Mouse (Mus musculus): Measurements from ENCODE around the gene Serpinh1.

DNA sequence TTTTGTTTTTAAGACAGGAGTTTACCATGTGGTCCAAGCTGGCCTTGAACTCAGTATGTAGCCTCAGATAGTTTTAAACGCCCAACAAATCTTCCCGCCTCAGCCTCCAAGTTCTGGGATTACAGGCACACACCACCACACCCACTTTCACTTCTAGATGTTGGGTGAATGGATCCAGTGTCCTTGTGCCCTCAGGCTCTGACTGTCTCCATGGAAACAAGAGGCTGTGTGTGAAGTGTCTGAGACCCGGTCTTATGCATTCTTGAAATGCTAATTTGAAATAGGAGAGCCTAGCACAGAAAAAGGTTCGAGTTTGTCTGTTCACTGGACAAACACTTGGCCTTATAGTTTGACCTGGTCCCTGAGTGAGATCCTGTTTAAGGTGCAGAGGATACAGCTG, 24.2 kb downstream of the Serpinh1 start:
- TF ChIP-seq CTCF (IDR thresholded peaks at IDR 0.05; ENCODE audit: low read depth, low read length), result no peak
- TF ChIP-seq POLR2A (IDR thresholded peaks at IDR 0.05; ENCODE audit: extremely low read depth, insufficient read depth, low read length), result no peak

Measured in liver, adult 2 months (tissue).